Mouse (Mus musculus) lung, postnatal 0 days (tissue): ENCODE results near the gene Glce. TPM values are rescaled to one million over a fixed set of nuclear protein-coding genes. Genes with fewer than 3 reads are reported as not detected.
A peak's percentile ranks its signal among the peaks of the same experiment; 100 is the strongest.

Experiments used
- ATAC-seq: fragments of 200-750 bp; cut with Nextera tagmentation; 2 replicates; pipeline ENCODE4 v1.8.0; 2017; ENCODE audit warnings: moderate library complexity
- DNase-seq: peaks from one replicate; pipeline ENCODE4 v3.0.0-alpha.2; 2016; ENCODE audit warnings: low spot score
- H3K27ac ChIP-seq: fragments of 300-500 bp; sonication (generic); 2 replicates; pipeline ENCODE4 v1.5.1; 2014; ENCODE audit warnings: antibody characterized with exemption, mild to moderate bottlenecking, low read length, mixed read lengths
- H3K27me3 ChIP-seq: fragments of 300-500 bp; sonication (generic); replicated peaks from 2 replicates; pipeline ENCODE4 v1.6.1; 2014; ENCODE audit warnings: low read length, mixed read lengths; ENCODE audit not compliant: insufficient read depth
- H3K36me3 ChIP-seq: fragments of 300-500 bp; sonication (generic); 2 replicates; pipeline ENCODE4 v1.6.1; 2014; ENCODE audit warnings: low read length, mixed read lengths; ENCODE audit not compliant: insufficient read depth
- H3K4me1 ChIP-seq: fragments of 300-500 bp; sonication (generic); 2 replicates; pipeline ENCODE4 v1.6.1; 2014; ENCODE audit warnings: antibody characterized with exemption, low read depth, low read length, mixed read lengths; ENCODE audit not compliant: insufficient read depth
- H3K4me2 ChIP-seq: fragments of 300-500 bp; sonication (generic); replicated peaks from 2 replicates; pipeline ENCODE4 v1.6.1; 2014; ENCODE audit warnings: low read depth, mild to moderate bottlenecking, low read length, moderate library complexity, mixed read lengths
- H3K4me3 ChIP-seq: fragments of 300-500 bp; sonication (generic); 2 replicates; pipeline ENCODE4 v1.5.1; 2014; ENCODE audit warnings: low read depth, low read length
- H3K9ac ChIP-seq: fragments of 300-500 bp; sonication (generic); replicated peaks from 2 replicates; pipeline ENCODE4 v1.6.1; 2014; ENCODE audit warnings: low read depth, mild to moderate bottlenecking
- H3K9me3 ChIP-seq: fragments of 300-500 bp; sonication (generic); 2 replicates; pipeline ENCODE4 v1.6.1; 2016; ENCODE audit warnings: low read length, mixed read lengths
- CTCF ChIP-seq: IDR thresholded peaks from 2 replicates; pipeline ENCODE4 v1.5.1; 2016; ENCODE audit warnings: antibody characterized with exemption, mild to moderate bottlenecking
- EP300 ChIP-seq: IDR thresholded peaks from 2 replicates; pipeline ENCODE4 v1.6.1; 2016; ENCODE audit warnings: antibody characterized with exemption, mild to moderate bottlenecking, control low read depth
- WGBS: fragments of 180-500 bp; shearing (Covaris S2); extraction: QIAGEN DNeasy Blood & Tissue Kit; methylation state at CpG from one replicate; pipeline ENCODE4 v1.1.7; 2014; 5-methylcytosine and 5-hydroxymethylcytosine counted together
- polyA plus RNA-seq: library from polyadenylated mRNA; unstranded; fragments of >200 nt; fragmentation: Nextera tagmentation; extraction: Ambion mirVana; gene quantifications from 2 replicates; pipeline ENCODE4 v1.2.1, GENCODE M21; 2015

Gene Glce
- polyA plus RNA-seq, 1 experiment from 2014 or later: 9.6 TPM

DNA sequence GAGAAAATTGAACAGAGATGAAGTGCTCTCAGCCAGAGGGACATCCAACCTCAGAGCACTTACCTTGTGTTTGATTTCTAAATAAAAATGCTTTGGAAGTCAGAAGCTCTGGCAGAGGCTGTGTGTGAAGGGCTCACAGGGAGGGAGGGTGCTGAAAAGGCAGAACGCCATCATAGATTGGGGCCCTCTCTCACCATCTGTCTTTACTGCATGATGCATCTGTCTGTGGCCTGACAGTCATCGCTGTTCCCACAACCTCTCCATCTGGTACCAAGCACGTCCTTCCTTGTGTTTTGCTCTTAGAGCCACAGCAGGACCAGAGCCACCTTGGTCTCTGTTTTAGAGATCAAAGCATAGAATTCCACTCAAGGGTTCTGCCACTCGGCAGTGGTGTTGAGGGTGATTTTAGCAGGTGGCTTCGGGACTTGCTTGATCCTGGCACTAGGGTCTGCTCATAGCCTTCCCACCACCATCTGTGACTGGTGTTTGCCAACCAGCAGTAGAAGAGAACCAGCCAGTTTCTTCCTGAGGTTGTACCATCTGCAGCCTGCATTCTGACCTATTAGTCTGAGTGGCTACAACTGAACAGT, 3.6 kb upstream of the Glce start:
- H3K36me3 ChIP-seq: no peaks in the 10 kb centered on the region
- WGBS: 61% methylated on average over 5 of the region's 5 CpGs
- TF ChIP-seq CTCF: no peak
- TF ChIP-seq EP300: no peak
- no peaks in the 10 kb centered on the region for H3K4me1 ChIP-seq
- no peaks in the 10 kb centered on the region for H3K9me3 ChIP-seq
- no peak overlapping the region for H3K4me3 ChIP-seq
- ATAC-seq (no peak), DNase-seq (no peak)
- H3K4me2 ChIP-seq: no peak overlapping the region
- no peaks in the 10 kb centered on the region for H3K27me3 ChIP-seq
- no peak overlapping the region for H3K9ac ChIP-seq
- no peak overlapping the region for H3K27ac ChIP-seq

DNA sequence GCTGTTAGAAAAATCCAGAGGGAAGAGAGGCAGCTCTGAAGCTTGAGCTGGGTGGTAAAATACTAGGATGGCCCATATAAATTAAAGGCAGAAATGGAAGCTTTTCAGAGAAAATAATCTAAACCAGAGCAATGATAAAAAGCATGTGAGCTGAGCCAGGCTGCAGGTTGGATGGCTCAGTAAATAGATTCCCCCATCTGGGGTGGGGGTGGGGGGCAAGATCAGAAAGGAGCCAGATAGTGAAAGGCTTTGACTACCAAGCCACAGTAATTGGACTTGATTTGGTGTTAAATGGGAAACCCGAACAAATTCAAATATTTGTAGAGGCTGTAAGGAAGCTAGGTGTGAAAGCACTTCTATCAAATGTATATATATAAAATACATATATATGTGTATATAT, 1.8 kb upstream of the Glce start:
- Histone ChIP-seq H3K27me3 (no peaks in the 10 kb centered on the region), H3K4me3 (no peak overlapping the region), H3K4me1 (no peaks in the 10 kb centered on the region), H3K4me2 (no peak overlapping the region), H3K9me3 (no peaks in the 10 kb centered on the region), H3K27ac (no peak overlapping the region), H3K36me3 (no peaks in the 10 kb centered on the region), H3K9ac (no peak overlapping the region)
- no peak for TF ChIP-seq CTCF
- TF ChIP-seq EP300: no peak
- ATAC-seq (no peak), DNase-seq (no peak)
- WGBS: 64% methylated on average over 1 of the region's 1 CpGs

DNA sequence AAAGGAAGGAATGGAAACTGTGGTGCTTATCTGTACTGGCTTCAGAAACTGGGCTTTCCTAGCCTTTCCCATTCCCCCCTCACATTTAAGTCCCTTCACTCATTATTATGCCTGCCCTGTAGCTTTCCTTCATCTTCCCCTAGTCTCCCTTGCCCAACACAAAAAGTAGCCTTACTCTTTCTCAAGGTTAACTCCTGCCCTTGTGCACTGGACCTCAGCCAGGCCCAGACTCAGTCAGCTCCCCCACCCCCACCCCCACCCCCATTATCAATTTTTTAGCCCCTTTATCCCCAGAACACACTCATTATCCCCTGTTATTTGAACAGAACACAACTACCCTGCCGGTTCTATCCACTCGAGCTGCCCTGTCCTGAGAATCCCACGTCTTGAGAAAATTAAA, 1.0 kb upstream of the Glce start:
- DNase-seq (no peak), ATAC-seq (no peak)
- peak overlapping the region; percentile 47; the same call in 1 of the 2 replicates for H3K9ac ChIP-seq
- H3K4me2 ChIP-seq: peak overlapping the region; percentile 60
- H3K27me3 ChIP-seq: no peaks in the 10 kb centered on the region
- no peaks in the 10 kb centered on the region for H3K9me3 ChIP-seq
- H3K27ac ChIP-seq: peak overlapping the region; percentile 1; the same call in 1 of the 2 replicates
- H3K4me3 ChIP-seq: peak overlapping the region; percentile 92
- H3K36me3 ChIP-seq: no peaks in the 10 kb centered on the region
- no peak for TF ChIP-seq CTCF
- no peak for TF ChIP-seq EP300
- no peaks in the 10 kb centered on the region for H3K4me1 ChIP-seq
- WGBS: 52% methylated on average over 3 of the region's 3 CpGs

DNA sequence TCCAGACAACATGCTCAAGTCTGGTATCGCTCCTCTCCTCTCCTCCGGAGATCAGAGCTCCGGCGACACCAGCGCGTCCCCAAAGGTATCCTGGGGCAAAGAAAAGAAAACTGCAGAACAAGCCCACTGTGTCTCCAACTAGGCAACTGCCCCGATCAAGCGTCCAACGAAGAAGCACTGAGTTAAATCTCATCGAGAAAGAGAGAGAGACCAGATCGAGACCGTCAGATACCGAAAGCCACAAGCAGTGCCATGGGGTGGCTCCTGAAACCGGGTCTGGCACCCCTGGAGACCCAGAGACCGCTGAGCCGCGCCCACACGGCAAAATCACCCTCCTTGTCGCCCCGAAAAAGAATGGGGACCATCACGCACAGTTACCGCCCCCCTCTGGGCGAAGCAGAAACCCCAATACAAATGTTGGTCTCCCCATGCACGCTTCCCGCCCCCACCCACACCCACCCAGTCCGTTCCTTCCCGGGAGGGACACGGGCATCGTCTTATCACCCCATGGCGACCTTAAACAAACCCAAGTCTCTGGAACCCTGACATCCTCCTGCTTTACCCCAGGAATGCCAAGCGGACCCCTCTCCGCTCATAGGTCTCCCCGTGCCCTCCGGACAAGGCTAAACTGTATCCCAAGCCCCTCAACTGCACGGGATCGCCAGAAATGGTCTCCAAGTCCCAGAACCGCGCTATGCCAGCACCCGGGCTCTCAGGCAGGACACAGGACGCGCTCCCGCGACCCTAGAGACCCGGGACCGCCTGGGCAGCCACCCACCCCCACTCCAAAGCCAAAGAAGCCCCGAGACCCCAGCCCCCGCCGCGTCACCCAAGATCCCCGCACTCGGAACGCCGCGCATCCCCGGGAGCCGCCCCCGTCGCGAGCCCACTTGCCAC, 656 bp downstream of the Glce start:
- no peaks in the 10 kb centered on the region for H3K36me3 ChIP-seq
- H3K4me3 ChIP-seq: peak overlapping the region; percentile 92
- H3K9ac ChIP-seq: peak overlapping the region; percentile 86
- TF ChIP-seq CTCF (peak; percentile 29; the same call in 1 of the 2 replicates), EP300 (no peak)
- peak overlapping the region; percentile 87 for H3K27ac ChIP-seq
- H3K4me1 ChIP-seq: no peaks in the 10 kb centered on the region
- H3K4me2 ChIP-seq: peak overlapping the region; percentile 96
- WGBS: under 1% methylated on average over 59 of the region's 59 CpGs
- no peaks in the 10 kb centered on the region for H3K27me3 ChIP-seq
- peak; percentile 6; the same call in 1 of the 2 replicates for ATAC-seq
- DNase-seq: peak; percentile 25
- H3K9me3 ChIP-seq: no peaks in the 10 kb centered on the region

DNA sequence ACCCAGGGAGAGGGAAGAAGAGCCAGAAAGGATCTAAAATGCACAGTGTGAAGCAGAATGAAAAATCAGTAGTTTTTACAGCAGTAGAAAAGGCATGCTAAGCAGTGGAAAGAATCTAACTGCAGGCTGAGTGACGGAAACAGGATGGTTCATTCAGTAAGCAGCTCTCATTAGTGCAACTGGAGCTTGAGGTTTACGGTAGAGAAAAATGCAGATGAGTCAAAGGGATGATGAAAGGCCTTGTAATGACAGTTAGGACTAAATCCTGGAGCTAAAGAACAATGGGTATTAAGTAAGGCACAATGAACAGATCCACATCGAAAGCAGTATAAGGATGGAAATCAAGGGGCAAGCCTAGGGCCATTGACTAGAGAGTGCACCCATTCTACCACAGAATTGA, 3.7 kb downstream of the Glce start:
- 59% methylated on average over 3 of the region's 3 CpGs for WGBS
- H3K36me3 ChIP-seq: no peaks in the 10 kb centered on the region
- H3K27ac ChIP-seq: no peak overlapping the region
- no peak overlapping the region for H3K4me2 ChIP-seq
- no peak overlapping the region for H3K4me3 ChIP-seq
- no peaks in the 10 kb centered on the region for H3K27me3 ChIP-seq
- DNase-seq: no peak
- ATAC-seq: no peak
- TF ChIP-seq CTCF: no peak
- TF ChIP-seq EP300: no peak
- H3K9me3 ChIP-seq: no peaks in the 10 kb centered on the region
- no peak overlapping the region for H3K9ac ChIP-seq
- no peaks in the 10 kb centered on the region for H3K4me1 ChIP-seq

DNA sequence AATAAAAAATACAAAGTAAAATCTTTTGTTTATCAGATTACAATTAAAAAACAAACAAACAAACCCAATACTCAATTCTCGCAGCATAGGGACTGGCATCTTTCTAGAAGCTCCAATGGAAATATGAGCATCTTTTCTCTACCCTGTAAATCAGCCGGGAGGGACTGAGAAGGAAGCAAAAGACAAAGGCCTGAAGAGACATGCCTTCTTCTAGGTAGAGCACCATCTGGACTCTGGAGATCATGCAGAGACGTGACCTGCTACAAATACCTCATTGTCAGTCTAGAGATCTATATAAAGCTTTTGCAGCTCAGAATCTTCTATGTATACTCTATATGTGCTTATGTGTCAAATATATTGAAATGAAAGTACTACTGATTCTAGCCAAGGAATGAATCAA, 6.6 kb downstream of the Glce start:
- Histone ChIP-seq H3K36me3 (no peaks in the 10 kb centered on the region), H3K9me3 (no peaks in the 10 kb centered on the region), H3K4me3 (no peak overlapping the region), H3K4me2 (no peak overlapping the region), H3K27ac (no peak overlapping the region), H3K4me1 (no peaks in the 10 kb centered on the region), H3K27me3 (no peaks in the 10 kb centered on the region), H3K9ac (no peak overlapping the region)
- no peak for TF ChIP-seq EP300
- WGBS: 82% methylated on average over 3 of the region's 3 CpGs
- no peak for ATAC-seq
- no peak for DNase-seq
